Comparison of ENCODE assay signal across 8 mouse cellular contexts in genomic region chr2:27038596-27038995, GRCm38 (mm10). TPM values are rescaled to one million over a fixed set of nuclear protein-coding genes. Genes with fewer than 3 reads are reported as not detected.
A peak's percentile ranks its signal among the peaks of the same experiment; 100 is the strongest.
DNase-seq lines count a peak whose midpoint lies in the region; ATAC-seq and TF ChIP-seq lines count a peak whose summit lies in the region.

No protein-coding gene starts in this region.

- no peak for TF ChIP-seq EP300 in ES-Bruce4 (IDR thresholded peaks at IDR 0.05; ENCODE audit: insufficient read depth, low read depth, low read length)
- no peak for TF ChIP-seq EP300 in lung, postnatal 0 days (IDR thresholded peaks at IDR 0.05)

- H3K4me1 ChIP-seq in ES-Bruce4 (ENCODE audit: control insufficient read depth, insufficient read depth, low read length) = no peaks in the 10 kb centered on the region
- peaks cover 5% of the 10 kb centered on the region; the same call in 1 of the 2 replicates for H3K4me1 ChIP-seq in forebrain, postnatal 0 days (ENCODE audit: insufficient read depth)
- H3K4me1 ChIP-seq in kidney, embryonic 16.5 days (ENCODE audit: insufficient read depth, low read length) = no peaks in the 10 kb centered on the region
- no peaks in the 10 kb centered on the region for H3K4me1 ChIP-seq in lung, postnatal 0 days (ENCODE audit: insufficient read depth, low read depth, low read length)

- peak; percentile 52 for DNase-seq in 416B (ENCODE audit: low read depth)
- DNase-seq in cerebellum, adult 18-20 months = peak; percentile 74 to 81
- peak; percentile 93 for DNase-seq in forebrain, postnatal 0 days
- peak; percentile 76 for DNase-seq in lung, postnatal 0 days (ENCODE audit: low spot score)
- peak; percentile 86 for DNase-seq in retina, postnatal 1 day
- no peak for DNase-seq in yolk sac, embryonic 10.5 days (ENCODE audit: low spot score)

- peak; percentile 71 for TF ChIP-seq CTCF in ES-Bruce4 (IDR thresholded peaks at IDR 0.05; ENCODE audit: low read depth, low read length)
- peak; percentile 96 for TF ChIP-seq CTCF in forebrain, postnatal 0 days (IDR thresholded peaks at IDR 0.05; ENCODE audit: low read depth)
- TF ChIP-seq CTCF in lung, postnatal 0 days (IDR thresholded peaks at IDR 0.05) = peak; percentile 96

- H3K4me3 ChIP-seq in ES-Bruce4 (ENCODE audit: low read depth, low read length) = no peak overlapping the region
- no peak overlapping the region for H3K4me3 ChIP-seq in forebrain, postnatal 0 days (ENCODE audit: low read depth, low read length)
- H3K4me3 ChIP-seq in kidney, embryonic 16.5 days (ENCODE audit: low read length) = no peak overlapping the region
- no peak overlapping the region for H3K4me3 ChIP-seq in lung, postnatal 0 days (ENCODE audit: low read depth, low read length)

- no peaks in the 10 kb centered on the region for H3K9me3 ChIP-seq in ES-Bruce4 (replicated peaks; ENCODE audit: control insufficient read depth, insufficient read depth, low read length, poor library complexity, severe bottlenecking)
- no peaks in the 10 kb centered on the region for H3K9me3 ChIP-seq in forebrain, postnatal 0 days (ENCODE audit: low read length)
- H3K9me3 ChIP-seq in kidney, embryonic 16.5 days (ENCODE audit: low read length) = no peaks in the 10 kb centered on the region
- H3K9me3 ChIP-seq in lung, postnatal 0 days (ENCODE audit: low read length) = no peaks in the 10 kb centered on the region

- no peak overlapping the region for H3K27ac ChIP-seq in ES-Bruce4 (ENCODE audit: insufficient read depth, low read length)
- H3K27ac ChIP-seq in forebrain, postnatal 0 days (ENCODE audit: low read depth, low read length) = no peak overlapping the region
- no peak overlapping the region for H3K27ac ChIP-seq in kidney, embryonic 16.5 days (ENCODE audit: low read length)
- H3K27ac ChIP-seq in lung, postnatal 0 days (ENCODE audit: low read length) = no peak overlapping the region

- 0% methylated on average over 3 of the region's 3 CpGs for WGBS in forebrain, postnatal 0 days
- WGBS in kidney, embryonic 16.5 days = 0% methylated on average over 3 of the region's 3 CpGs
- WGBS in lung, postnatal 0 days = 0% methylated on average over 3 of the region's 3 CpGs

- H3K36me3 ChIP-seq in ES-Bruce4 (ENCODE audit: control insufficient read depth, insufficient read depth, low read length, poor library complexity, severe bottlenecking) = no peaks in the 10 kb centered on the region
- H3K36me3 ChIP-seq in forebrain, postnatal 0 days (ENCODE audit: insufficient read depth) = no peaks in the 10 kb centered on the region
- H3K36me3 ChIP-seq in kidney, embryonic 16.5 days (ENCODE audit: insufficient read depth, low read length) = no peaks in the 10 kb centered on the region
- no peaks in the 10 kb centered on the region for H3K36me3 ChIP-seq in lung, postnatal 0 days (ENCODE audit: insufficient read depth, low read length)

- no peak for TF ChIP-seq POLR2A in ES-Bruce4 (IDR thresholded peaks at IDR 0.05; ENCODE audit: insufficient read depth, low read length)

- no peaks in the 10 kb centered on the region for H3K27me3 ChIP-seq in ES-Bruce4 (ENCODE audit: control insufficient read depth, insufficient read depth, low read length, poor library complexity, severe bottlenecking)
- no peaks in the 10 kb centered on the region for H3K27me3 ChIP-seq in forebrain, postnatal 0 days (ENCODE audit: insufficient read depth, low read length)
- H3K27me3 ChIP-seq in kidney, embryonic 16.5 days (ENCODE audit: insufficient read depth, low read length) = no peaks in the 10 kb centered on the region
- no peaks in the 10 kb centered on the region for H3K27me3 ChIP-seq in lung, postnatal 0 days (replicated peaks; ENCODE audit: insufficient read depth, low read length)

- no peak overlapping the region for H3K9ac ChIP-seq in ES-Bruce4 (ENCODE audit: low read depth, poor library complexity, severe bottlenecking)
- no peak overlapping the region for H3K9ac ChIP-seq in forebrain, postnatal 0 days
- H3K9ac ChIP-seq in kidney, embryonic 16.5 days (replicated peaks; ENCODE audit: low read length) = peak overlapping the region; percentile 30; the same call in 1 of the 2 replicates
- no peak overlapping the region for H3K9ac ChIP-seq in lung, postnatal 0 days (replicated peaks; ENCODE audit: low read depth)

- peak; percentile 74 for ATAC-seq in forebrain, postnatal 0 days
- no peak for ATAC-seq in kidney, embryonic 16.5 days (ENCODE audit: low FRiP score, low TSS enrichment)
- ATAC-seq in lung, postnatal 0 days = peak; percentile 20

- H3K4me2 ChIP-seq in forebrain, postnatal 0 days (ENCODE audit: low read depth) = no peak overlapping the region
- 0 out of 2 replicates have a peak overlapping the region, but pooled peaks have one; percentile 5 for H3K4me2 ChIP-seq in kidney, embryonic 16.5 days (replicated peaks; ENCODE audit: low read depth, low read length)
- no peak overlapping the region for H3K4me2 ChIP-seq in lung, postnatal 0 days (replicated peaks; ENCODE audit: low read depth, low read length)

RNA-seq across cellular contexts. Expression of gene Slc2a6, which starts 10.8 kb away (rescaled TPM):
- 1.5 and 3.9 TPM in 2 replicates for polyA plus RNA-seq in ES-Bruce4 (2011; ENCODE audit: insufficient read depth, insufficient read length, low read depth, missing spikeins)
- total RNA-seq in forebrain, postnatal 0 days (2014; rRNA removed) = 16.2 and 16.4 TPM in 2 replicates
- polyA plus RNA-seq in forebrain, postnatal 0 days (2015; fragmentation: Nextera tagmentation; extraction: Ambion mirVana) = 9.6 and 10.5 TPM in 2 replicates
- polyA plus RNA-seq in kidney, embryonic 16.5 days (2015; fragmentation: Nextera tagmentation; extraction: Ambion mirVana) = 0.33 and 0.84 TPM in 2 replicates
- 1.1 and 1.3 TPM in 2 replicates for polyA plus RNA-seq in lung, postnatal 0 days (2015; fragmentation: Nextera tagmentation; extraction: Ambion mirVana)

RNA-seq across cellular contexts. Expression of gene Cacfd1, which starts 28.9 kb away (rescaled TPM):
- polyA plus RNA-seq in ES-Bruce4 (2011; ENCODE audit: insufficient read depth, insufficient read length, low read depth, missing spikeins) = 17.5 and 17.8 TPM in 2 replicates
- 42.7 and 48.5 TPM in 2 replicates for total RNA-seq in forebrain, postnatal 0 days (2014; rRNA removed)
- 69.6 and 96.3 TPM in 2 replicates for polyA plus RNA-seq in forebrain, postnatal 0 days (2015; fragmentation: Nextera tagmentation; extraction: Ambion mirVana)
- 70.2 and 70.3 TPM in 2 replicates for polyA plus RNA-seq in kidney, embryonic 16.5 days (2015; fragmentation: Nextera tagmentation; extraction: Ambion mirVana)
- polyA plus RNA-seq in lung, postnatal 0 days (2015; fragmentation: Nextera tagmentation; extraction: Ambion mirVana) = 39.9 and 42.1 TPM in 2 replicates

RNA-seq across cellular contexts. Expression of gene Mymk, which starts 33.4 kb away (rescaled TPM):
- not detected in 2 replicates for polyA plus RNA-seq in ES-Bruce4 (2011; ENCODE audit: insufficient read depth, insufficient read length, low read depth, missing spikeins)
- not detected in 2 replicates for total RNA-seq in forebrain, postnatal 0 days (2014; rRNA removed)
- 0.12 and 0.15 TPM in 2 replicates for polyA plus RNA-seq in forebrain, postnatal 0 days (2015; fragmentation: Nextera tagmentation; extraction: Ambion mirVana)
- 1.5 and 1.6 TPM in 2 replicates for polyA plus RNA-seq in kidney, embryonic 16.5 days (2015; fragmentation: Nextera tagmentation; extraction: Ambion mirVana)
- 0.36 and 0.76 TPM in 2 replicates for polyA plus RNA-seq in lung, postnatal 0 days (2015; fragmentation: Nextera tagmentation; extraction: Ambion mirVana)

RNA-seq across cellular contexts. Expression of gene Adamtsl2, which starts 40.6 kb away (rescaled TPM):
- polyA plus RNA-seq in ES-Bruce4 (2011; ENCODE audit: insufficient read depth, insufficient read length, low read depth, missing spikeins) = not detected in 2 replicates
- 24.5 and 32.9 TPM in 2 replicates for total RNA-seq in forebrain, postnatal 0 days (2014; rRNA removed)
- polyA plus RNA-seq in forebrain, postnatal 0 days (2015; fragmentation: Nextera tagmentation; extraction: Ambion mirVana) = 12.7 and 14.8 TPM in 2 replicates
- polyA plus RNA-seq in kidney, embryonic 16.5 days (2015; fragmentation: Nextera tagmentation; extraction: Ambion mirVana) = 1.6 and 2.0 TPM in 2 replicates
- polyA plus RNA-seq in lung, postnatal 0 days (2015; fragmentation: Nextera tagmentation; extraction: Ambion mirVana) = 50.6 and 52.3 TPM in 2 replicates
